Mouse (Mus musculus): ENCODE data around the gene Dcst2.

GRCm38 (mm10) chr3:89336529-89336928 lies 25.2 kb upstream of the Dcst2 start:
- no peak for TF ChIP-seq CTCF (IDR thresholded peaks at IDR 0.05; ENCODE audit: low read depth)
- no peak for TF ChIP-seq EP300 (IDR thresholded peaks at IDR 0.05; ENCODE audit: low read depth)

Data from heart, postnatal 0 days (tissue).